Mouse (Mus musculus): ENCODE data around the gene Olfr361. TPM values are rescaled to one million over a fixed set of nuclear protein-coding genes. Genes with fewer than 3 reads are reported as not detected.
"Not testable (repeated sequence)": the region's sequence is repeated elsewhere in the genome, so short reads cannot be mapped to it uniquely, and the experiment has no call there.

Olfr361 gene
- not detected in 2 replicates for polyA plus RNA-seq (2015; fragmentation: Nextera tagmentation; extraction: Ambion mirVana)

DNA sequence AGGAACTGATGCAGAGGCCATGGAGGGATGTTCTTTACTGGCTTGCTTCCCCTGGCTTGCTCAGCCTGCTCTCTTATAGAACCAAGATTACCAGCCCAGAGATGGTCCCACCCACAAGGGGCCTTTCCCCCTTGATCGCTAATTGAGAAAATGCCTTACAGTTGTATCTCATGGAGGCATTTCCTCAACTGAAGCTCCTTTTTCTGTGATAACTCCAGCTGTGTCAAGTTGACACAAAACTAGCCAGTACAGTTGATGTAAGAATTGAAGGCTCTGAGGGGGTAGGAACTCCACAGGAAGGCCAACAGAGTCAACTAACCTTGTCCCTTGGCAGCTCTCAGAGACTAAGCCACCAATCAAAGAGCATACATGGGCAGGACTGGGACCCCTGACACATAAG, at the start of gene Olfr361:
Gene Olfr361, minus strand, starts transcription at position 101 of the 400 bp plus-strand sequence.
- 43% methylated on average over 1 of the region's 1 CpGs for WGBS (ENCODE audit: insufficient replicate concordance)
- not testable (repeated sequence) for ATAC-seq (ENCODE audit: low read depth); H3K4me3 ChIP-seq (ENCODE audit: low read depth, low read length)

DNA sequence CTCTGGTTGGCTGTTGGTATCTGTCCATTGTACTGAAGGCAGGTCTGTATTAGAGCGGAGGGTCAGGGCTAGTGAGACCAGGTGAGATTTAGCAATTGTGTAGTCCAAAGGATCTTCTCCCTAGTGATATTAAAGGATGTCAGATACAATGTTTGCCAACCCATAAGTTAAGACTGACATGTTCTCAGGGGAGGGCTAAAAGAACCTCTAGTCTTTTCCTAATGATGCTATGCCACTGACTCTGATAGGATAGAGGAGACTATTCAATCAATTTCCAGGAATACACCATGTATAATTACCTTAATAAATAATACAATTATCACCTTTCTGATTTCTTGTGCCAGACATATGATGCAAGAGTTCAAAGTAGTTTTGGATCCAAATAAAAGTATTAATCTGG, 28.7 kb upstream of the Olfr361 start, which contains the start of gene Olfr362:
Gene Olfr362, minus strand, starts transcription at position 101 of the 400 bp plus-strand sequence.
- no peak for ATAC-seq (ENCODE audit: low read depth)
- no peak within 1 kb of the TSS for H3K9ac ChIP-seq (ENCODE audit: low read depth, low read length)
- H3K4me2 ChIP-seq (ENCODE audit: low read depth, low read length): no peak within 1 kb of the TSS
- H3K27ac ChIP-seq (ENCODE audit: low read length): no peak within 1 kb of the TSS
- H3K27me3 ChIP-seq (ENCODE audit: control insufficient read depth, insufficient read depth, low read depth, low read length): no peaks in the 10 kb centered on the region
- no peaks in the 10 kb centered on the region for H3K4me1 ChIP-seq (ENCODE audit: control insufficient read depth, low read depth, low read length)
- no peaks in the 10 kb centered on the region for H3K36me3 ChIP-seq (ENCODE audit: control insufficient read depth, insufficient read depth)
- WGBS (ENCODE audit: insufficient replicate concordance): 76% methylated on average over 1 of the region's 1 CpGs
- H3K4me3 ChIP-seq (ENCODE audit: low read depth, low read length): no peak within 1 kb of the TSS
- H3K9me3 ChIP-seq (replicated peaks; ENCODE audit: control insufficient read depth, low read length): no peaks in the 10 kb centered on the region; the same call in 1 of the 2 replicates

More for the DNA sequence above, at the start of gene Olfr361:
- not testable (repeated sequence) for H3K9ac ChIP-seq (ENCODE audit: low read depth, low read length); H3K36me3 ChIP-seq (ENCODE audit: control insufficient read depth, insufficient read depth); H3K27ac ChIP-seq (ENCODE audit: low read length); H3K9me3 ChIP-seq (replicated peaks; ENCODE audit: control insufficient read depth, low read length); H3K27me3 ChIP-seq (ENCODE audit: control insufficient read depth, insufficient read depth, low read depth, low read length); H3K4me2 ChIP-seq (ENCODE audit: low read depth, low read length); H3K4me1 ChIP-seq (ENCODE audit: control insufficient read depth, low read depth, low read length)

DNA sequence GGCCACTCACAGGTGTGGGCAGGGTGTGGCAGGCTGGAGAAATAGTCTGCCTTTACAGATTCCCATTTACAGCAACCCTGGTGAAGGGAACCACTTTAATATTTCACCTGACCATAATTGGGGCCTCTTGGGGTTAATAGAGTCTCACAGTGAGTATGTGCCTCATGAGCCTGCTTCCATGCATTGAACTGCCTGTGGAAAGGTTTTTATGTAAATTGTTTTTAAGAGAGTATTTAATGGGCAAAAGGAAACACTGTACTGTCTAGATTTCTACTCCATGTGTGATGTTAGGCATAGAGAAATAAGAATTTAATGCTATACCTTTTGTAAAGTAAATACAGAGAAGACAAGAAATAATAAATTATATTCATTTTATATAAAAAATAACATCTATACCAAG, 23.6 kb downstream of the Olfr361 start, which contains the start of gene Olfr360:
Gene Olfr360, plus strand, starts transcription at position 301 of the 400 bp plus-strand sequence.
- no peak within 1 kb of the TSS for H3K9ac ChIP-seq (ENCODE audit: low read depth, low read length)
- no peaks in the 10 kb centered on the region for H3K27me3 ChIP-seq (ENCODE audit: control insufficient read depth, insufficient read depth, low read depth, low read length)
- H3K4me3 ChIP-seq (ENCODE audit: low read depth, low read length): no peak within 1 kb of the TSS
- no peaks in the 10 kb centered on the region for H3K36me3 ChIP-seq (ENCODE audit: control insufficient read depth, insufficient read depth)
- H3K27ac ChIP-seq (ENCODE audit: low read length): no peak within 1 kb of the TSS
- H3K4me2 ChIP-seq (ENCODE audit: low read depth, low read length): no peak within 1 kb of the TSS
- no peak for ATAC-seq (ENCODE audit: low read depth)
- H3K4me1 ChIP-seq (ENCODE audit: control insufficient read depth, low read depth, low read length): no peaks in the 10 kb centered on the region
- H3K9me3 ChIP-seq (replicated peaks; ENCODE audit: control insufficient read depth, low read length): no peaks in the 10 kb centered on the region

Other genes with a start within 250 kb of the Olfr361 start
- not detected in 2 replicates for gene Olfr350, start 243.0 kb downstream of the Olfr361 start, polyA plus RNA-seq (2015; fragmentation: Nextera tagmentation; extraction: Ambion mirVana)
- not detected in 2 replicates for gene Olfr351, start 226.6 kb downstream of the Olfr361 start, polyA plus RNA-seq (2015; fragmentation: Nextera tagmentation; extraction: Ambion mirVana)
- gene Olfr352, start 220.8 kb downstream of the Olfr361 start, polyA plus RNA-seq (2015; fragmentation: Nextera tagmentation; extraction: Ambion mirVana): not detected in 2 replicates
- not detected in 2 replicates for gene Olfr353, start 196.4 kb downstream of the Olfr361 start, polyA plus RNA-seq (2015; fragmentation: Nextera tagmentation; extraction: Ambion mirVana)
- not detected in 2 replicates for gene Olfr354, start 183.6 kb downstream of the Olfr361 start, polyA plus RNA-seq (2015; fragmentation: Nextera tagmentation; extraction: Ambion mirVana)
- not detected in 2 replicates for gene Olfr355, start 160.4 kb downstream of the Olfr361 start, polyA plus RNA-seq (2015; fragmentation: Nextera tagmentation; extraction: Ambion mirVana)
- gene Olfr356, start 152.2 kb downstream of the Olfr361 start, polyA plus RNA-seq (2015; fragmentation: Nextera tagmentation; extraction: Ambion mirVana): not detected in 2 replicates
- gene Olfr357, start 95.5 kb downstream of the Olfr361 start, polyA plus RNA-seq (2015; fragmentation: Nextera tagmentation; extraction: Ambion mirVana): not detected in 2 replicates
- not detected in 2 replicates for gene Olfr358, start 80.0 kb downstream of the Olfr361 start, polyA plus RNA-seq (2015; fragmentation: Nextera tagmentation; extraction: Ambion mirVana)
- gene Olfr360, start 23.5 kb downstream of the Olfr361 start, polyA plus RNA-seq (2015; fragmentation: Nextera tagmentation; extraction: Ambion mirVana): not detected in 2 replicates
- gene Olfr362, start 28.6 kb upstream of the Olfr361 start, polyA plus RNA-seq (2015; fragmentation: Nextera tagmentation; extraction: Ambion mirVana): not detected in 2 replicates
- not detected in 2 replicates for gene Olfr364-ps1, start 50.0 kb upstream of the Olfr361 start, polyA plus RNA-seq (2015; fragmentation: Nextera tagmentation; extraction: Ambion mirVana)
- not detected in 2 replicates for gene Olfr365, start 98.9 kb upstream of the Olfr361 start, polyA plus RNA-seq (2015; fragmentation: Nextera tagmentation; extraction: Ambion mirVana)
- not detected in 2 replicates for gene Olfr366, start 122.3 kb upstream of the Olfr361 start, polyA plus RNA-seq (2015; fragmentation: Nextera tagmentation; extraction: Ambion mirVana)
- gene Olfr368, start 237.2 kb upstream of the Olfr361 start, polyA plus RNA-seq (2015; fragmentation: Nextera tagmentation; extraction: Ambion mirVana): not detected in 2 replicates

Measured in liver, embryonic 16.5 days (tissue).